Mouse (Mus musculus): ENCODE measurements around the gene Pheta1.

- TF ChIP-seq POLR2A (IDR thresholded peaks at IDR 0.05; ENCODE audit: extremely low read depth, insufficient read depth, low read length), result no peak
- TF ChIP-seq CTCF (IDR thresholded peaks at IDR 0.05; ENCODE audit: extremely low read depth, insufficient read depth, low read length), result no peak
These were observed 42.1 kb downstream of the Pheta1 start for GRCm38 (mm10) chr5:121890925-121891324.

Data from cortical plate, adult 2 months (tissue).